Mouse (Mus musculus): ENCODE measurements at regions not wholly inside any gene's neighbourhood (a gene's known extent, or its start where the extent isn't known, plus 50 kb on each side); places are given as distances from the start of the nearest gene placed in this dataset.

DNA sequence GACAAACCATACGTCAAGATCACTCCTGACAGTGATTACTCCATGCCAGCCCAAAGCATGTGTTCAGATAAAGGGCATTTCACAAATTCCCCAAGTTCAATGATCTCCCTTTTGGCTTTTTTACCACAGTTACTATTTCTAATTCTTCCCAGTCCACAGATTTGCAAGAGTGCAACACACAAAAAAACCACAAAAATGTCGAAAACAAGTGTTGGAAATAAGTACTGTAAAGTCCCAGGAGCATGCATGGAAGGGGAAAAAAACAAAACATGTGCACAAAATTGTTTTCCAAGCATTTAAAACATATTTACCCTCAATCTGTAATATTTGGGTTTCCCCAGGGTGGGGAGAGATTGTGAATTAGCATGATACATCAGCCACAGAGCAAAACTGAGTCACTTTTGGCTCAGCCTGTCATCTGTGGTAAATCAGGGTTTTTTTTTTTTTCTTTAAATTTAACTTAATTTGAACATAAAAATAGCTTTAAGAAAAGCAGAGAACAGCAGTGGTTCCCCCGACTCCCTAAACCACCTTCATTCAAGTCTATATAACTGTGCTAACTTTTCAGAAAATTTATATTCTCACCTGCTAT lies 351.3 kb upstream of the Intu start:
- Histone ChIP-seq H3K4me3 (ENCODE audit: insufficient read depth, low read length) (no peak overlapping the region), H3K4me1 (ENCODE audit: control insufficient read depth, insufficient read depth, low read length) (no peaks in the 10 kb centered on the region), H3K27ac (ENCODE audit: insufficient read depth, low read length) (no peak overlapping the region)
- TF ChIP-seq POLR2A (IDR thresholded peaks at IDR 0.05; ENCODE audit: extremely low read depth, insufficient read depth, low read length) (no peak), CTCF (IDR thresholded peaks at IDR 0.05; ENCODE audit: extremely low read depth, insufficient read depth, low read length) (no peak)

DNA sequence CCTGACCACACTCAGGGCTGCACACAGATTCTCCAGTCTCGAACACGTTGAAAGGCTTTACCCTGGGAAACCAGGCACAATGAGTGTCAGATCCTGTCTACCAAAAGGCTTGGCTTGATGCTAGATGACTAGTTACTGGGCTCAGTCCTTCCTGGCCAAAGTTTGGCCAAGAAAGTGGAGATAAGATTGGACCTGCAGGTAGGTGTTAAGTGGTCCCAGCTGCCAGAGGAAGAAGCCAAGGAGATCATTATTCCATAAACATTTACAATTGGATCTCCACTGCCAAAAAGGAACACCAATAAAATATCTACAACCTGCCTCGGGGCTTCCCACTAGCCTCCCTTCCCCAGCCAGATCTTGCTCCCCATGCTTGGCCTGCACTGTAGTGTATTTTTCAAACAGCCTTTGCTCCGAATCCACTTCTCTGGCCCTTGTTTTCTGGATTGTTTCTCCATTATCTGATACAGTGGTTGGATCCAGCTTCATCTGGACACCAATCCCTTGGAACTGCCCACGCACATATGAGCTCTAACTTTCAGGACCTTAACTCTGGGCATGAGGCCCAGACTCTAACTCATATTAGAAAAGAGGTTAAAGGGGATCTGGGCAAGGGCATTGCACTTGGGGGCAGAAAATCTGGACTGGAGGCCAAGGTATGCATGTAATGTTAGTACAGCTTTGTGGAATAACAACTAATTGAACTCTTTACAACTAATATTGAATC lies 345.3 kb upstream of the Intu start:
- no peak overlapping the region for H3K4me3 ChIP-seq (ENCODE audit: insufficient read depth, low read length)
- TF ChIP-seq POLR2A (IDR thresholded peaks at IDR 0.05; ENCODE audit: extremely low read depth, insufficient read depth, low read length) (no peak), CTCF (IDR thresholded peaks at IDR 0.05; ENCODE audit: extremely low read depth, insufficient read depth, low read length) (no peak)
- H3K4me1 ChIP-seq (ENCODE audit: control insufficient read depth, insufficient read depth, low read length): no peaks in the 10 kb centered on the region
- H3K27ac ChIP-seq (ENCODE audit: insufficient read depth, low read length): no peak overlapping the region

DNA sequence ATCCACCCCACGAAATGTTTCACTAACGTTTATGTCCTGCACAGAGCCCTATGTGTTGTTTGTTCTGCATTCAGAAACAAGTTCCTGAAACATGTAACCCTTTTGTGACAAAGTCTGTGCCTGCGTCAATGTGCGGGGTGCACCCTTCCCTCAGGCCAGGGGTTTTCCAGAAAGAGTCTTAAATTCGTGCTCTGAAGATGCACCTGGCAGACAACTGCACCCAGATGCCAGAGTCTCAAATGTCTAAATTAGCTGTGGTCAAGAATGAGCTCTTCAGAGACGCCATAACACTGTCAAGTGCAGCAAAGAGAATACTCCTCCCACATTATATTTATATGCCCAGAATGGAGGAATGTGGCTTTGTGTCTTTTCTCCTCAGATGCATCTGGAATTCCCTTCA lies 341.6 kb upstream of the Intu start:
- no peak overlapping the region for H3K27ac ChIP-seq (ENCODE audit: insufficient read depth, low read length)
- TF ChIP-seq POLR2A (IDR thresholded peaks at IDR 0.05; ENCODE audit: extremely low read depth, insufficient read depth, low read length) (no peak), CTCF (IDR thresholded peaks at IDR 0.05; ENCODE audit: extremely low read depth, insufficient read depth, low read length) (no peak)
- H3K4me1 ChIP-seq (ENCODE audit: control insufficient read depth, insufficient read depth, low read length): no peaks in the 10 kb centered on the region
- H3K4me3 ChIP-seq (ENCODE audit: insufficient read depth, low read length): no peak overlapping the region

DNA sequence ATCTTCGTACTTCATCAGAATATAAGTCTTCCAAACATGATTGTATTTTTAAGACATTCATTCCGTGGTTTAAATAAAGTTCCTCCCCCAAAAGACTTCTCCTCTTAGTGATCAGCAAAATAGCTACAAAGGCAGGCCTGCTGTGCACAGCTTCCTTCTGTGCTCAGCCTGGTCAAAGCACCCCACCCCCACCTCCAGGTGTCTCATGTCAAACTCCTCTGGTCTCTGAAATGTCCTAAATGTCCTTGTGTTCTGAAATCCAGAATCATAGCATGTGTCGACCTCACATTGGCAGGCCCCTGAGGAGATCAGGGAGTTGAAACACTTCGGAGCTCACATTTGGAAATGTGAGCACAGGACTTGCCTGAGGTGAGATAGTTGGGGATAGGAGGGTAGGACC lies 341.1 kb upstream of the Intu start:
- TF ChIP-seq POLR2A (IDR thresholded peaks at IDR 0.05; ENCODE audit: extremely low read depth, insufficient read depth, low read length) (no peak), CTCF (IDR thresholded peaks at IDR 0.05; ENCODE audit: extremely low read depth, insufficient read depth, low read length) (no peak)
- Histone ChIP-seq H3K4me3 (ENCODE audit: insufficient read depth, low read length) (no peak overlapping the region), H3K4me1 (ENCODE audit: control insufficient read depth, insufficient read depth, low read length) (no peaks in the 10 kb centered on the region), H3K27ac (ENCODE audit: insufficient read depth, low read length) (no peak overlapping the region)

DNA sequence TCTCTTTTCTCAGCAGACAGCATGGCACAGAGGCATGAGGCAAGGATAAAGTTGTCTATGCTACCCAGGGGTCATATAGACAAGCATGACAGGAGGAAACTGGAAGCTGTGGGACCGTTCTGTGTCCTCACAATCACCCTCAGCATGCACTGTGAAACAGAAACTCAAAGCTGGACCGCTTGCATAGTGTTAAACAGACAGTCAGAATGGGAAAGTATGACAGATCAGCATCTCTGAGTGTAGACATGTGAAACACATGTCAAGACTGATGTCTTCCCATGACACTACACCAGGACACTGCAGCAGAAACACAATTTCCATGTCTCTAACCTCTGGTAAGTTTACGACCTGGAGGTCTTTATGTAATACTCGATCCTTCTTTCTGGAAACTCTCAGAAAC lies 330.9 kb upstream of the Intu start:
- Histone ChIP-seq H3K4me3 (ENCODE audit: insufficient read depth, low read length) (no peak overlapping the region), H3K27ac (ENCODE audit: insufficient read depth, low read length) (no peak overlapping the region), H3K4me1 (ENCODE audit: control insufficient read depth, insufficient read depth, low read length) (no peaks in the 10 kb centered on the region)
- TF ChIP-seq CTCF (IDR thresholded peaks at IDR 0.05; ENCODE audit: extremely low read depth, insufficient read depth, low read length) (no peak), POLR2A (IDR thresholded peaks at IDR 0.05; ENCODE audit: extremely low read depth, insufficient read depth, low read length) (no peak)

DNA sequence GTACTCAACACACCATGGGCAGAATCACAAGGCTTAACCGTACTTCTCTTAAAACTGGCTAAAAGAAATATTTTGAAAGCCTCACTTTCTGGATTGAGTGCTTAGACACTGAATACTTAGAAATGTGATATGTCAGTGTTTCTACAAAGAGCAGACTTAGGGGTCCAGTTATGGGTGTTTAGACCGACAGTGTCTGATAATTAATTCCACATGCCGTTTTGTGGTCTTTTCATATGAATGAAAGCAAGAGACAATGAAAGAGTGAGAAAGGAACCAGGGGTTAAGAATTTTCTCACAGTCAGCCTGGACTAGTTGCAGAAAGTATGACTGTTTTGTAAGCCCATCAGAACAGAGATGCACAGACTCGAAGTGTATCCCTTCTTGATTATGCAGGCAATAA lies 324.8 kb upstream of the Intu start:
- H3K27ac ChIP-seq (ENCODE audit: insufficient read depth, low read length): no peak overlapping the region
- no peak overlapping the region for H3K4me3 ChIP-seq (ENCODE audit: insufficient read depth, low read length)
- TF ChIP-seq CTCF (IDR thresholded peaks at IDR 0.05; ENCODE audit: extremely low read depth, insufficient read depth, low read length): no peak
- TF ChIP-seq POLR2A (IDR thresholded peaks at IDR 0.05; ENCODE audit: extremely low read depth, insufficient read depth, low read length): no peak
- H3K4me1 ChIP-seq (ENCODE audit: control insufficient read depth, insufficient read depth, low read length): no peaks in the 10 kb centered on the region

DNA sequence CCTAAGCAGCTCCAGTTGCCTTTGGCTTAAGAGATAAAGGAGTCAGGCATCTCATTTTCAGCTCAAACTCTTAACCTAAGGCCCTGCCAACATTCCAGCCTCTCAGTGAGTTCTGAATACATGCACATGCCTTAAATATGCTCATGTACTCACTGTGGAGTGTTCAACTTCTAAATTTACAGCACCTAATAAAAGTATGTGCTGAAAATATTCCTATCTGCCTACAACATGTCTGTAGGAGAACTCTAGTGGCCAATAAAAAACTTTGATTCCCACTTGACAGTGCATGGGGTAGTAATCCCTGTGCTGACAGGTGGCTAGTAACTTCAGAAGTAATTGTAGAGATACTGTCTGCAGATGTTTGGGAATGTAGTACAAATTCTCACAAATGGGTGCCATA lies 319.3 kb upstream of the Intu start:
- no peak overlapping the region for H3K4me3 ChIP-seq (ENCODE audit: insufficient read depth, low read length)
- TF ChIP-seq POLR2A (IDR thresholded peaks at IDR 0.05; ENCODE audit: extremely low read depth, insufficient read depth, low read length) (no peak), CTCF (IDR thresholded peaks at IDR 0.05; ENCODE audit: extremely low read depth, insufficient read depth, low read length) (no peak)
- H3K27ac ChIP-seq (ENCODE audit: insufficient read depth, low read length): no peak overlapping the region
- no peaks in the 10 kb centered on the region for H3K4me1 ChIP-seq (ENCODE audit: control insufficient read depth, insufficient read depth, low read length)

DNA sequence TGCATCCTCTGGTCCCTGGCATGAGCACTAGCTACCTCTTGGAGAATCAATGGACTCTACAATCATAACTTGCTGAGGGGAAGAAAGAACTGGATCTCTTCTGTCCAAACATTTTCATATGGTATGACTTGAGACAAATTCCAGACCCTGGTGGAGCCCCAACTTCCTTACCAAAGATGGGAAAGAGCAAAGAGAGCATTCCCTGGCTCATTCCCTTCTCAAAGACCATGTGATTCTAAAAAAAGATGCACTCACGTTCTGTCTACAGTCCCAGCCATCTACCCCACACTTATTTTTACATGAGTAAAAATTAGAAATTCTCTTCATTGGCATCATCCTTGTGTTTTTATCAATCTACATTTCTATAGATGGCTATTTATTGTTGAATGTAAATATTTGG lies 304.3 kb upstream of the Intu start:
- TF ChIP-seq POLR2A (IDR thresholded peaks at IDR 0.05; ENCODE audit: extremely low read depth, insufficient read depth, low read length) (no peak), CTCF (IDR thresholded peaks at IDR 0.05; ENCODE audit: extremely low read depth, insufficient read depth, low read length) (no peak)
- Histone ChIP-seq H3K27ac (ENCODE audit: insufficient read depth, low read length) (no peak overlapping the region), H3K4me3 (ENCODE audit: insufficient read depth, low read length) (no peak overlapping the region), H3K4me1 (ENCODE audit: control insufficient read depth, insufficient read depth, low read length) (no peaks in the 10 kb centered on the region)

DNA sequence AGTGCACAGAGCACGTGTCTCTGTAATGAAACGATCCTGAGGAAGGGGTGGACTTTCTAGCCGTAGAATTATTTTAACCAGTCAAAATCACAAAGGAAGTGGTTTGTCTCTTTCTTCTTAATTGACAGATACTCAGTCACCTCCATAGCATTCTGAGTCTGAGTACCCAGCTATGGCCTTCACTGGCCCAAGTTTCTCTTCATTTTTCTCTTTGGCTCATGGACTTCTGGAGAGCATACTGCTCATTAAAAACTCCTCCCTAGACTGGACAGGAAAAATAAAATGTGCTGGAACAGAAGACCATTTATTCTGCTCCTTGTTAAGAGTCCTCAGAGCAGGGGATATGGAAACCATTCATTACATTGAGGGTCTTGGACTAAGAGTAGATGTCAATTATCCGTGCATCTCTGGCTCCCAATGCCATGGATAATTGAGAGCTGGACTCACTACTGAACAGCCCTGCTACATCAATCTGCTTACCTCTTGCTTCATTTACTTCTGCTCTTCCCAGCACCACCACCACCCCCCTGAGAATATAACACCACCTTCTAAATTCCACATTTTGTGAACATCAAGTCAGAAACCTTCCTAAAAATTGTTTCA lies 287.5 kb upstream of the Intu start:
- H3K4me1 ChIP-seq (ENCODE audit: control insufficient read depth, insufficient read depth, low read length): no peaks in the 10 kb centered on the region
- TF ChIP-seq CTCF (IDR thresholded peaks at IDR 0.05; ENCODE audit: extremely low read depth, insufficient read depth, low read length) (no peak), POLR2A (IDR thresholded peaks at IDR 0.05; ENCODE audit: extremely low read depth, insufficient read depth, low read length) (no peak)
- no peak overlapping the region for H3K4me3 ChIP-seq (ENCODE audit: insufficient read depth, low read length)
- H3K27ac ChIP-seq (ENCODE audit: insufficient read depth, low read length): no peak overlapping the region

DNA sequence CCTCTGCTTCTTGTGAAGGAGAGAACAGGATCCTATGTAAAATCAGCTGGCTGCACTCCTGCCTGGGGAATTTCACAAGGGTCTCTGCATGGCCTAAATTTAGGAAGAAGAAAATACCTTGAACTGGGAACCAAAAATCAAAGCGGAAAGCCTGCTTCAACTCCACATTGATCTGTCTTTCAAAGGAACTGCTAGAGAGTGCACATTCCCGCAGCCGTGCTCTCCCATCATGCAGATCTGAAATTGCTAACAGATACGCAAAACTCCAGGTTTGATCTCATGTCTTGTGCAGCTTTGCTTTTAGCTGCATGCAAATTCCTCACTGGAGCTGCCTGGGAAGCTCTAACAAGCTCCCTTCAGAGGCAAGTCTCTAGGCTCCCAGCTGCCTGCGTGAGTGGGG lies 276.7 kb upstream of the Intu start:
- no peak overlapping the region for H3K27ac ChIP-seq (ENCODE audit: insufficient read depth, low read length)
- no peak overlapping the region for H3K4me3 ChIP-seq (ENCODE audit: insufficient read depth, low read length)
- no peaks in the 10 kb centered on the region for H3K4me1 ChIP-seq (ENCODE audit: control insufficient read depth, insufficient read depth, low read length)
- TF ChIP-seq CTCF (IDR thresholded peaks at IDR 0.05; ENCODE audit: extremely low read depth, insufficient read depth, low read length) (no peak), POLR2A (IDR thresholded peaks at IDR 0.05; ENCODE audit: extremely low read depth, insufficient read depth, low read length) (no peak)

All from cortical plate, adult 2 months (tissue).